Mouse (Mus musculus): ENCODE measurements around the gene Zfp383. TPM values are rescaled to one million over a fixed set of nuclear protein-coding genes. Genes with fewer than 3 reads are reported as not detected.

Gene Zfp383
- polyA plus RNA-seq (2015; fragmentation: Nextera tagmentation; extraction: Ambion mirVana): 1.2 TPM in 2 replicates

DNA sequence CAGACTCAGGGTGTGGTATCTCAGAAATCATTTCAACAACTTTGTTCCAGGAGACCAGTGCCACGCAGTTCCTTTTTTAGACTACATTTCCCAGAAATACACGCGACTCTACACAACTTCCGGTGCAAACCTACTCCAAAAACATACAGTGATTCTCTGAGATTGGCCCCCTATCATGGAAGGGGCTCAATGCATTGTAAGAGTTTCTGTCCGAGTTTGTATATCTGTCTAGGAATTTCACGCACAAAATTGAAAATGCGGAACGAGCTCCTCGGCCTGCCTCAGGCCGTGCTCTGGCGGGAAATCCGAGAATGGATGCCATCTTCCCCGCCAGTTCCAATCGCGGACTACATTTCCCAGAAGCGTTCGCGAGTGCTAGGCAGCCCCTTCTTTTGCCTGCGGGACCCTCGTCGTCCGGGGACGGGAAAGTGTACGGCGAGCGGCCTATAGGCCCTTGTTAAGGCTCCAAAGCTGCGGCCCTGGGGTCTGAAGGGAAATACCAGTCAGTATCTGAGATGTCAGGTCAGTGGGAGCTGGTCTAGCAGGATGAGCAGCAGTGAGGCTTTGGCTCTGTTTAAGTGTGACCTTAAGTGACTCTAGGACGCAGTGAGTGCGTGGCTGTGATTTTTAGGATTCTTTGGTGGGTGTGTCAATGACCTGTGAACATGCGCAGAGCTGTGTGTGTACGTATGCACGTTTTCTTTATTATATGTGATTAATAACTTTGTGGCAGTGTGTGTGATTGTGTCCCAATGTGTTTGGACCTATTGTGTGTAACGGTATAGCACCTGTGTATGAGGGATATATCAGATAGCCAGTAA, at the start of gene Zfp383:
Gene Zfp383 (plus strand): TSS at position 94 of the 821 bp plus-strand sequence.

DNA sequence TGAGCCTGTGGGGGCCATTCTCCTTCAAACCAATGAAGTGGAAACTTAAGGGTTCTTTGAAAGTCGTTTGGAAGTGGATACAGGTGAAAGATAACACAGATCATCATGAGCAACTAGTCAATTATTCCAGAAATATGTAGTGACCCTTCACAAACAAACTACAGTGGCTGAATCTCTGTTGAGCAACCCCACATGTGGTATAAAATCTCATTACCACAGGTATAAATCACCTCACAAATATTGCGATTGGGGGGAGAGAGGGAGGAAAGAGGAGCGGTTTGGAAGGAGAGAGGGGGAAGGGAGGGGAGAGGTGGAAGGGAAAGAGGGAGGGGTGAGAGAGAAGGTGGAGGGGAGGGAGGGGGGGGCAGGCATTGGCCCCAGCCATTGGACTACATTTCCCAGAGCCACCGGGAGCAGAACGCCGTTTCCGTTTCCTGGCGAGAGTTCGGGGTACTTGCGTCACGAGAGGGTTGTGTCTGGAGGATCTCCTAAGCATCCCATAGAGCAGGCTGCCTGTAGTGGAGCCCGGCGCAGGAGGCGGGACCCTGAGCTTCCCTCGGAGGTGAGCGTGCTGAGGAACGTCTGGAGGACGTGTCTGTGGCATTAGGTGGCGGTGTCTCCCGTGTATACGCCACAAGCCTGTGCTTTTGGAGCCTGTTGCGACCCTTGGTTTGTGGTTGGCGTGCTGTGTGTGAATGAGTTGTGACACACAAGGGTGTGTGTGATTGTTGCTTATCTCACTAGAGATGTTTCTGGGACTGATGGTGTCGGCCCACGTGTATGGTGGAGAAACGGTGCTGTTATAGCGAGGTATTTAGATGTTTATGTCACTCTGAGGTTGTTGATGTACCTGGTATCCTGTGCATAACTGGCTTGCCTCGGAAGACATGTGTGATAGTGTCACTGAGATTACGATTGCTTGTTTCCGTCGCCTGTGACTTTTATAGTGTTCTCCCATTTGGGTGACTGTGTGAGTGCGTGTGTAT, 48.2 kb upstream of the Zfp383 start, which contains the start of gene Zfp420:
Gene Zfp420 (plus strand): TSS at position 448 of the 986 bp plus-strand sequence.

DNA sequence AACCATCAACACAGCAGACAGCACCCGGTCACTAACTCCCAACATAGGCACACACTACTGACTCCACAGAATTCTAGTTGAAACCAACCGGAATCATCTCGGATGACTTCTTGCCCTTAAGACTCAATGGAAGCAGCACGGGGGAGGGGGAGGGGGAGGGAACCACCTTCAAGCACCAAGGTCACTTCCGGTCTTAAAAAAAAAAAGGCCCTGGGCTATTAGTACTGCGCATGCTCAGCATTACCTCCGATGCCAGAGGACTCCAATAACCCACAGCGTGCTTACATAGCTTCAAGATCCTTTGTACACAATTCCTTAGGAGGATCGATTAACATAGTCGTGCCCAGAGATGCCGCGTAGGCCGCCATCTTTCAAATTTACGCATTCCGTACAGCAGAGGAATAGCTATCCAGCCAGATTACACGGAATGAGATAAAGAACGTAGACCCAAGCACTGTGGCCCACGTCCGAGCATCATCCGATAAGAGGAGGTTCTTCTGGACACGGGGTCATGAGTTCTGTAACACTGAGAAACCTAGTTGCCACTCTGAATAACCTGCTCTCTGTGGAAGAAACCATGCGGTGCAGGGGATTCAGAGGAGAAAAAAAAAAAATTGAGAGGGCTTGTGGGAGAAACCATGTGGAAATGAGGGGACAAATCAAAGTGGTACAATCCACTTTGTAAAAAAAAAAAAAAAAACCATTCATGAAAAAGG, 1.9 kb upstream of the Zfp383 start, which contains the start of gene Zfp27:
Gene Zfp27 (minus strand): TSS at position 607 of the 716 bp plus-strand sequence.

DNA sequence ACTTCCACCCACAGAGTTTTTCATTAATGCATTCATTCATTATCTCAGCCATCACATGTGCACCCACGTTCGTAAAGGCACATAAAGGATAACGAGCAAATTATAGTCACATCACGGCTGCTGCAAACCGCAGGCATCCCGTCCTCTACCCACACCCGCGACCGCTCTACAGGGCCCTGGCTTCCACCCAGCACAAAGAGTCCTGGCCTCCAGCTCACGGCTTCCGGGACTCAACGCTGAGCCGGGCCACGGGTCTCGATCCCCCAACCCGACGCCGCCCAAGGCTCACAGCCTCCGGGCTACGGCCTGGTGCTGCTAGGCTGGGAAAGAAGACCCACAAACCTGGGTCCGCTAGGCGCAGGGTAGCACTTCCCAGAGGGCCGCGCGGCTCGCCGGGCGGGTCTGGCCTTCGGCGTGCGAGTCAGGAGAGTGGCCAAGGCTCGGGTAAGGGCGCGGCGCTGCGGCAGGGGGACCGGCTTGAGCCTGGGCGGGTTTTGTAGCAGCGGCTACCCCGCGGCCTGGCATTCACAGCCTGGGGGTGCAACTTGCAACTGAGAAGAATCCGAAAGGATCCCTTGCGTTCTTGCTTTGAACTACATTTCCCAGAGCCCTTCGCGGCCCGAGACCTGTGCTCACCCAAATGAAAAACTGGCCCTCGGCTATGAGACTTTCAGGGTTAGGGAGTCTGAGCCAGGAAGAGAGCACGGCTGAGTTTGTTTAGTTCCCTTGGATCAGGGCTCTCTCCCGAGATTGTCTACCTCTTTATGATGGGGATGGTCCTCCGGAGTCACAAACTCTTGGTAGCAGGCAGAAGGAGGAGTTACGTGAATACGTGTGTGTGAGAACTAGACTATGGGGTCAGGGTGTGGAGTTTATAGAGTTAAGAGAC, 45.7 kb downstream of the Zfp383 start, which contains the start of gene Zfp74:
Gene Zfp74 (minus strand): TSS at position 577 of the 889 bp plus-strand sequence.

Other genes starting within 250 kb of the Zfp383 start
- gene Catsperg2, start 181.2 kb upstream of the Zfp383 start, polyA plus RNA-seq (2015; fragmentation: Nextera tagmentation; extraction: Ambion mirVana): not detected in 2 replicates
- 4.4 and 4.6 TPM in 2 replicates for gene Zfp84, start 139.7 kb upstream of the Zfp383 start, polyA plus RNA-seq (2015; fragmentation: Nextera tagmentation; extraction: Ambion mirVana)
- 1.3 and 2.1 TPM in 2 replicates for gene Zfp30, start 124.2 kb upstream of the Zfp383 start, polyA plus RNA-seq (2015; fragmentation: Nextera tagmentation; extraction: Ambion mirVana)
- 3.5 and 4.7 TPM in 2 replicates for gene Zfp790, start 92.1 kb upstream of the Zfp383 start, polyA plus RNA-seq (2015; fragmentation: Nextera tagmentation; extraction: Ambion mirVana)
- gene Zfp940, start 54.6 kb upstream of the Zfp383 start, polyA plus RNA-seq (2015; fragmentation: Nextera tagmentation; extraction: Ambion mirVana): 1.3 and 1.4 TPM in 2 replicates
- gene Zfp420, start 48.2 kb upstream of the Zfp383 start, polyA plus RNA-seq (2015; fragmentation: Nextera tagmentation; extraction: Ambion mirVana): 1.7 and 1.9 TPM in 2 replicates
- 2.2 and 2.4 TPM in 2 replicates for gene Zfp27, start 1.7 kb upstream of the Zfp383 start, polyA plus RNA-seq (2015; fragmentation: Nextera tagmentation; extraction: Ambion mirVana)
- gene Zfp74, start 45.9 kb downstream of the Zfp383 start, polyA plus RNA-seq (2015; fragmentation: Nextera tagmentation; extraction: Ambion mirVana): 2.9 and 3.1 TPM in 2 replicates
- 3.4 and 3.5 TPM in 2 replicates for gene Zfp568, start 75.7 kb downstream of the Zfp383 start, polyA plus RNA-seq (2015; fragmentation: Nextera tagmentation; extraction: Ambion mirVana)
- 0.64 and 0.75 TPM in 2 replicates for gene Zfp14, start 143.2 kb downstream of the Zfp383 start, polyA plus RNA-seq (2015; fragmentation: Nextera tagmentation; extraction: Ambion mirVana)
- 1.5 and 2.6 TPM in 2 replicates for gene Zfp82, start 164.7 kb downstream of the Zfp383 start, polyA plus RNA-seq (2015; fragmentation: Nextera tagmentation; extraction: Ambion mirVana)
- gene Gm26920, start 182.2 kb downstream of the Zfp383 start, polyA plus RNA-seq (2015; fragmentation: Nextera tagmentation; extraction: Ambion mirVana): 0.84 TPM in 1 of 2 replicates, not detected in the other
- gene Zfp566, start 182.3 kb downstream of the Zfp383 start, polyA plus RNA-seq (2015; fragmentation: Nextera tagmentation; extraction: Ambion mirVana): 2.7 and 5.3 TPM in 2 replicates
- gene Zfp260, start 186.6 kb downstream of the Zfp383 start, polyA plus RNA-seq (2015; fragmentation: Nextera tagmentation; extraction: Ambion mirVana): 19.7 and 22.8 TPM in 2 replicates
- 1.9 and 2.0 TPM in 2 replicates for gene Zfp382, start 213.7 kb downstream of the Zfp383 start, polyA plus RNA-seq (2015; fragmentation: Nextera tagmentation; extraction: Ambion mirVana)

Measured in spleen, postnatal 0 days (tissue).